Mouse (Mus musculus) ES-E14 (cell line): ENCODE results near the gene Zscan2.

ENCODE experiments used
- CHD2 ChIP-seq: IDR thresholded peaks from 2 replicates; pipeline ENCODE4 v1.6.1; 2014; ENCODE audit warnings: mild to moderate bottlenecking, low read depth, low read length, inconsistent platforms
- MAFK ChIP-seq: IDR thresholded peaks from 2 replicates; pipeline ENCODE4 v1.6.1; 2014; ENCODE audit warnings: mild to moderate bottlenecking, low read depth, low read length, inconsistent platforms; ENCODE audit not compliant: insufficient read depth
- ZNF384 ChIP-seq: IDR thresholded peaks from 2 replicates; pipeline ENCODE4 v1.6.1; 2012; ENCODE audit warnings: low read depth, low read length, inconsistent platforms

- no peak for TF ChIP-seq CHD2
- no peak for TF ChIP-seq ZNF384
- TF ChIP-seq MAFK = no peak
Observed at GRCm38 (mm10) chr7:80843176-80843575, 17.5 kb upstream of the Zscan2 start.
